Mouse (Mus musculus) neural tube, embryonic 10.5 days (tissue): ENCODE measurements at regions not wholly inside any gene's neighbourhood (a gene's known extent, or its start where the extent isn't known, plus 50 kb on each side); places are given as distances from the start of the nearest gene placed in this dataset.
"Not testable (repeated sequence)": the region's sequence is repeated elsewhere in the genome, so short reads cannot be mapped to it uniquely, and the experiment has no call there.

ENCODE experiments used
- DNase-seq: peaks from one replicate; pipeline ENCODE4 v3.0.0-alpha.2; 2017; ENCODE audit warnings: low spot score; ENCODE audit errors: extremely low spot score

- no peak for DNase-seq
Measured at GRCm38 (mm10) chrX:99732526-99732925, 88.3 kb upstream of the Tmem28 start.

- peak; percentile 19 for DNase-seq
Measured at GRCm38 (mm10) chrX:99725101-99725500, 95.7 kb upstream of the Tmem28 start.

- no peak for DNase-seq
Measured at GRCm38 (mm10) chrX:99695366-99695765, 125.5 kb upstream of the Tmem28 start.

- no peak for DNase-seq
Measured at GRCm38 (mm10) chrX:99690971-99691370, 129.8 kb upstream of the Tmem28 start.

- DNase-seq, result no peak
Measured at GRCm38 (mm10) chrX:99689761-99690160, 131.1 kb upstream of the Tmem28 start.

GRCm38 (mm10) chrX:99682491-99682890, 138.3 kb upstream of the Tmem28 start:
- not testable (repeated sequence) for DNase-seq

- no peak for DNase-seq
Measured at GRCm38 (mm10) chrX:99667596-99667995, 153.2 kb upstream of the Tmem28 start.

GRCm38 (mm10) chrX:99662566-99662965, 158.3 kb upstream of the Tmem28 start:
- DNase-seq, result no peak

- peak; percentile 40 for DNase-seq
Measured at GRCm38 (mm10) chrX:99659496-99660140, 161.2 kb upstream of the Tmem28 start.

- peak; percentile 77 for DNase-seq
Measured at GRCm38 (mm10) chrX:99657790-99658451, 162.9 kb upstream of the Tmem28 start.

- no peak for DNase-seq
Measured at GRCm38 (mm10) chrX:99656988-99657387, 163.8 kb upstream of the Tmem28 start.

- no peak for DNase-seq
Measured at GRCm38 (mm10) chrX:99632211-99632775, 161.2 kb upstream of the Pja1 start.

GRCm38 (mm10) chrX:99624515-99625179, 153.6 kb upstream of the Pja1 start:
- no peak for DNase-seq

- no peak for DNase-seq
Measured at GRCm38 (mm10) chrX:99612130-99612759, 141.2 kb upstream of the Pja1 start.

- no peak for DNase-seq
Measured at GRCm38 (mm10) chrX:99610096-99610495, 139.0 kb upstream of the Pja1 start.

GRCm38 (mm10) chrX:99609591-99609990, 138.5 kb upstream of the Pja1 start:
- no peak for DNase-seq

GRCm38 (mm10) chrX:99608284-99608692, 137.2 kb upstream of the Pja1 start:
- DNase-seq, result no peak

GRCm38 (mm10) chrX:99605084-99605824, 134.2 kb upstream of the Pja1 start:
- DNase-seq, result no peak

- DNase-seq, result no peak
Measured at GRCm38 (mm10) chrX:99603714-99604113, 132.6 kb upstream of the Pja1 start.

- no peak for DNase-seq
Measured at GRCm38 (mm10) chrX:99602268-99602885, 131.3 kb upstream of the Pja1 start.

- DNase-seq, result no peak
Measured at GRCm38 (mm10) chrX:99595493-99595892, 124.4 kb upstream of the Pja1 start.
